Mouse (Mus musculus) ES-E14 (cell line): ENCODE measurements around the gene Map4k1.

Source experiments
- HCFC1 ChIP-seq: IDR thresholded peaks from 2 replicates; pipeline ENCODE4 v1.6.1; 2012; ENCODE audit warnings: low read length, inconsistent platforms, borderline replicate concordance; ENCODE audit not compliant: insufficient read depth
- ZC3H11A ChIP-seq: IDR thresholded peaks from 2 replicates; pipeline ENCODE4 v1.6.1; 2012; ENCODE audit warnings: low read depth, mild to moderate bottlenecking, inconsistent platforms, low read length, borderline replicate concordance
- ZNF384 ChIP-seq: IDR thresholded peaks from 2 replicates; pipeline ENCODE4 v1.6.1; 2012; ENCODE audit warnings: low read depth, low read length, inconsistent platforms

- TF ChIP-seq ZNF384, result no peak
- no peak for TF ChIP-seq ZC3H11A
- no peak for TF ChIP-seq HCFC1
Measured at GRCm38 (mm10) chr7:28977556-28977955, 4.3 kb upstream of the Map4k1 start.
